Mouse (Mus musculus): ENCODE measurements around the gene Plxna1. TPM values are rescaled to one million over a fixed set of nuclear protein-coding genes. Genes with fewer than 3 reads are reported as not detected.

Gene Plxna1
- polyA plus RNA-seq, 1 experiment, result 14.0 TPM

- no peak for DNase-seq (ENCODE audit: low read depth, low spot score)
- WGBS, result 97% methylated on average over 8 of the region's 8 CpGs
Observed at GRCm38 (mm10) chr6:89338733-89339132, 23.7 kb downstream of the Plxna1 start.

DNA sequence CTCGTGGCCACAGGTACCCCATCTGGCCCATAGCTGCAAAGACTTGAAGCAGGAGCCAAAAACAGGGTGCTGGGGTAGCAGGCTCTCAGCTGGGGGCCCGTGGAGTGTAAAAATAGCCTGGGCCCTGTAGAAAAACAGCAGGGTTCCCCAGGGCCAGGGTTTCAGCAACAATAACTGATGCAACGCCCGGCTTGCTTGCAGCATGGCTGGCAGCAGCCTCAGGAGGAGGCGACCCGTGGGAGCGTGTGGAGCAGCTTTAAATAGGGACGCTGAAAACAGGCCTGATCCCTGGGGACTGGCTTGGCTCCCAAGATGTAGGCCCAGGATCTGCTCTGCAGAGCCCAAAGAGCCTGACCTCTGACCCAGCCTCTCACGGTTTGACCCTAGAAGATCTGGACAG, 24.8 kb downstream of the Plxna1 start:
- 90% methylated on average over 9 of the region's 9 CpGs for WGBS
- no peak for DNase-seq (ENCODE audit: low read depth, low spot score)

- 90% methylated on average over 12 of the region's 12 CpGs for WGBS
Observed at GRCm38 (mm10) chr6:89333964-89334702, 28.3 kb downstream of the Plxna1 start.

DNA sequence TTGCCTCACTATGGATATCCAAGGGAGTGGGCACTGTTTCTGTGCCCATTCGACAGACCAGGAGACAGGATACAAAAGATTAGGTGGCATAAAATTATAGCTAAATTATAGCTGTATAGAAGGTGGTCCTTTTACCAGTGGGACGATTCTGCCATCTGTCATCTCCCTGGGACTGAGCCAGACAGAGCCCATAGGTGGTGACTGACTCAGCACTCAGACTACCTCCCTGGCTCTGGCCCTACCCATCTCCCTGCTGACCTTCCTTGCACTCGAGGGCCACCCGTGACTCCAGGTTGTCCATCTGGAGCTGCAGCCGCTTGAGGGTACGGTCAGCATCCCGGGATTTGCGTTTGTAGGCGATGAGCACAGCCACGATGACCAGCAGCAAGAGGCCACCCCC, 31.5 kb downstream of the Plxna1 start:
- no peak for DNase-seq (ENCODE audit: low read depth, low spot score)
- WGBS, result 96% methylated on average over 10 of the region's 10 CpGs

More at GRCm38 (mm10) chr6:89333964-89334702, 28.3 kb downstream of the Plxna1 start:
- DNase-seq (ENCODE audit: low read depth, low spot score), result no peak

DNA sequence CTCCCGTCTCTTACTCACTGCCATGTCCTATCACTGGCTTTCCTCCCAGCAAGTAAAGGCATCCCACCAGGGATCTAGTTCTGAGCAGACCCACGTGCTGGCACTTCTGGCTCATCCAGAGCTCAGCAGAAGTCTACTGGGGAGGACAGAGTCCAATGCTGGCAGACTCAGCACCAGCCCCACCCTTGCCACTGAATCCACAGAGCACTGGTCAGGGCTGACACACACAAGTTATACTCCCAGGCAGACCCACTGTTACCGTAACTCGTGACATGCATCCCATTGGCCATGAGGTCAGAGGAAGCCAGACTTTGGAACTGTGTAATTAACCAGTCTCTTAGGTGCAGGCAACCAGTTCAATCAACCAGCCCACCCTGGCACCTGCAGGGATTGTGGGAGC, 33.8 kb downstream of the Plxna1 start:
- WGBS, result 70% methylated on average over 4 of the region's 4 CpGs
- no peak for DNase-seq (ENCODE audit: low read depth, low spot score)

GRCm38 (mm10) chr6:89327746-89328491, 34.5 kb downstream of the Plxna1 start:
- no peak for DNase-seq (ENCODE audit: low read depth, low spot score)
- WGBS, result 76% methylated on average over 15 of the region's 15 CpGs

- WGBS, result 94% methylated on average over 4 of the region's 4 CpGs
- no peak for DNase-seq (ENCODE audit: low read depth, low spot score)
Observed at GRCm38 (mm10) chr6:89324842-89325241, 37.6 kb downstream of the Plxna1 start.

DNA sequence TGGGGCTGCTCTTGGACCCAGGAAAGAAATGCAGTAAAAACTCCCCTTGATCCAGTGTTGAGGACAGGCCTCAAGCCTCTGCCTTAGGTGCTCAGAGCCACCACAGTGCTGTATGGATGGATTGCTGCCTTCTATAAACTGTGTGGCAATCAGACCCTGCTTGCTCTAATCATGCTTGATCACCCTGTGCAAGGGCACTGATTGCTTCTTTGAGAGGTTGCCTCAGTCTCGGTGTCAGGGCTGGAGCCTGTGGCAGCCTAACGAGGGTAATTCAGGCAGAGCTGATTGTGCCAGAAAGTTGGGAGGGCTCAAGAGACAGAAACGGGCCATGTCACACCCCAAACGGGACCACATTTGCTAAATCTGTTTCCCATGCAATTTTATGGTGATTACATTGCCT, 47.2 kb downstream of the Plxna1 start:
- DNase-seq (ENCODE audit: low read depth, low spot score), result no peak
- WGBS, result 38% methylated on average over 4 of the region's 4 CpGs

DNA sequence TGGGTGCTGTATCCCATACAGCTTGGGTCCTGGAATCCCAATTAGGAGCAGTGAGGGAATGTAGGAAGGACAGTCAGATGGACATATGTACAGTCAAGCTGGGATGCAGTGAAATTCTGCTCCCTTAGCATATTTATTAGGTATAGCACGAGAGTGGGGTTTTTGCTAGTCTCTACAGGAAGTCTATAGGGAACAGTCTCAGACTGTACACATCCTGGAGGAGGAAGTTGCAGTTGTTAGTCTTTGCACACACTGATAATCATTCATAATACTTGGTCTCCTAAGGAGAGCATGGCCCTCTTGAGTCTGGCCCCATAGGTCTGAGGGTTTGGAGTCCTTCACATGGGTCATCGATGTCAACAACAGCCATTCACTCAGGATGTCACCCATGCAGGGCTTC, 50.9 kb downstream of the Plxna1 start:
- 56% methylated on average over 2 of the region's 2 CpGs for WGBS
- no peak for DNase-seq (ENCODE audit: low read depth, low spot score)

DNA sequence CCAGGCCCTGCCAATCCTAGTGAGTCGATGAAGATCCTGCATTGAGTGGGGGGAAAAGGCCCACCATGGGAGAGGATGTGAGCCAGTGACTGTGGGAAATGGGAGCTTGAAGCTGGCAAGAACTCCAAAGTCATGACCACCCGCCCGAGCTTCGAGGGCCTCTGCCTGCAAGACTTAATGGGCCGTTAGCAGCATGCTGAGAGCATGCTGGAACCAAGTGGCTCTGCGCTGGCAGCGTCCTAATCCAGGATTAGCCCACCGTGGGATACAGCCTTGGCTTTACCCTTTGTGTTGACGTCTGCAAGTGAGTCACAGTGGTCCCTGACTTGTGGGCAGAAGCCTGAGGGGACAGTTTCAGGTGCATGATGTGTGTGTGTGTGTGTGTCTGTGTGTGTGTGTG, 52.2 kb downstream of the Plxna1 start:
- WGBS, result 71% methylated on average over 9 of the region's 9 CpGs
- DNase-seq (ENCODE audit: low read depth, low spot score), result no peak

GRCm38 (mm10) chr6:89308213-89308973, 54.0 kb downstream of the Plxna1 start:
- DNase-seq (ENCODE audit: low read depth, low spot score), result no peak
- 61% methylated on average over 6 of the region's 6 CpGs for WGBS

- 61% methylated on average over 3 of the region's 3 CpGs for WGBS
- DNase-seq (ENCODE audit: low read depth, low spot score), result no peak
Observed at GRCm38 (mm10) chr6:89304375-89305058, 57.9 kb downstream of the Plxna1 start.

DNA sequence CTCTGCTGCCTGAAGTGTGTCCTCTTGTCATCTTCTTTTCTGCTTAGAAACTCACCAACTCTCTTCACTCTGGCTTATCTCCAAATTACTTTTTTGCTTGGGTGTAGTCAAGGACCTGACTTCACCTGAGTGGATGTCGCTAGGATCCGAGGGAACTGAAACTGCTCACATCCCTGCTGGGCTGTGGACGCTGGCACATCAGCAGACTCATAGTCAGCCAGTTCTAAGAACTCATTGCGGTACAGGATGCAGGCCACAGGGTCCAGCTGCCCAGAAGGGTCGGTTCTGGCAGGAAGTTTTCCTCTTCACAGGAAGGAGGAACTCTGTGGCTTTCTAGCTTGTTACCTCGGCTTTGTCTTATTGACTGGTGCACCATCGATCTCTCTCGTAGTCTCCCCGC, 62.6 kb downstream of the Plxna1 start:
- WGBS, result 60% methylated on average over 9 of the region's 9 CpGs
- no peak for DNase-seq (ENCODE audit: low read depth, low spot score)

GRCm38 (mm10) chr6:89296909-89297695, 65.3 kb downstream of the Plxna1 start:
- 71% methylated on average over 15 of the region's 15 CpGs for WGBS
- no peak for DNase-seq (ENCODE audit: low read depth, low spot score)

DNA sequence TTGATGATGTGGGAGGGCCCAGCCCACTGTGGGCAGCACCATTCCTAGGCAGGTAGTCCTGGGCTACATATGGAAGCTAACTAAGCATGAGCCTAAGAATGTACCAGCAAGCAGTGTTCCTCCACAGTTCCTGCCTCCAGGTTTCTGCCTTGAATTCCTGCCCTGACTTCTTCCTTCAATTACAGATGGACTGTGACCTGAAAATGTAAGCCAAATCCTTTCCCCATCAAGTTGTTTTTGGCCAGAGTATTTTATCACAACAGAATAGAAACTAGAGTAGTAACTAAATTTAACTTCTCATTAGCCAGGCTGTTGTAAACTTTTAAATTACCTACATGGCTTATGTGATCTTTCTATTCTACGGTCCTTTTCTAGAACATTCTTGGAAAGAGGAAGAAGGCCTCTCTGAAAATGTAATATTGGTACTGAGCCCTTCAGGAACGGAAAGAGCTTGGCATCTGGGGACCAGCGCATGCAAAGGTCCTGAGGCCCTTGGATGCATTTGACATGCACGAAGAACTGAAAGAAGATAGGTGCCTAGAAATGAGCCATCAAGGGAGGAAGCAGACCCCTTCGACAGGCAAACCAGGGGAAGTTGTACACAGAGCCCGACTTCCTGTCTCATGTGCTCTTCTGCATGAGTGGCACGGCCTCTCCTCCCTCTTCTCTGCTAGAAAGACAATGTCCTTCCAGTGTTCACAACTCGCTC, 66.3 kb downstream of the Plxna1 start:
- 78% methylated on average over 8 of the region's 8 CpGs for WGBS
- no peak for DNase-seq (ENCODE audit: low read depth, low spot score)

- no peak for DNase-seq (ENCODE audit: low read depth, low spot score)
- 29% methylated on average over 1 of the region's 1 CpGs for WGBS
Observed at GRCm38 (mm10) chr6:89294621-89295020, 67.8 kb downstream of the Plxna1 start.

DNA sequence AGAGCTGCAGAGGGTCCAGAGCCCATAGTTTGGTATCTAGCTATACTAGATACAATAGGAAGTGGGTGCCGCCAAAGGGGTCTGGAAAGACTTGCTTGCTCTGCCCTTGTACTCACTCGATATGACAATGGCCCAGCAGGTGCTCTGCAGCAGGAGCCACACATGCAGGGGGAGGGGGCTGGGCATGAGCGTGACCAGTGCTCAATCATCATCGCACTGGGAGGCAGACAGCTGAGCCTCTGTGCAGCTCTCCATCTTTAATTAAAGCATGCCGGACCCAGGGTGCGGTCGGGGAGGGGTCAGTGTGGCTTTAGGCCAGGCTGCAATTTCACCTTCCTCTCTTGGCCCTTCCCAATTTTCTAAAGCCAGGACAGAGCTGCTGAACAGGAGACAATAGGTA, 70.9 kb downstream of the Plxna1 start:
- 54% methylated on average over 7 of the region's 7 CpGs for WGBS
- DNase-seq (ENCODE audit: low read depth, low spot score), result no peak

DNA sequence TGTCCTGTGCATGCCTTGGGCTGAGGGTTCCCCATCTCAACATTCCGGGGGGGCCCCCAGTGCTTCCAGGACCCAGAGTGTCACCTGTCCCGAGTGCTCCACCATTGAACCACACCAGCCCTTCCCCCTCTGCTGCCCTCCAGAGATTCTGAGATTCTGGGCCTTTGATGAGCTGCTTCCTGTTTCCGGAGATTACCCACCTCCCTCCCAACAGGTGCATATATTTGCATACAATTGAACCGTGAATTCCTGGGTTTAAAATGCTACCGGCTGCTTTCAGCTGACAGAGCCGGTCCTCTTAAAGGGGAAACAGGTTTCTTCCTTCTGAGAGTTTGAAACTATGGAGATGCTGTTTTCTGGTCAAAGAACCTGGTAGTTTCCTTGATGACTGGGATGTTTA, 74.3 kb downstream of the Plxna1 start:
- no peak for DNase-seq (ENCODE audit: low read depth, low spot score)
- 24% methylated on average over 6 of the region's 6 CpGs for WGBS
